Mouse (Mus musculus): ENCODE data around the gene Ulk1. TPM values are rescaled to one million over a fixed set of nuclear protein-coding genes. Genes with fewer than 3 reads are reported as not detected.
A peak's percentile ranks its signal among the peaks of the same experiment; 100 is the strongest.
"Not testable (repeated sequence)": the region's sequence is repeated elsewhere in the genome, so short reads cannot be mapped to it uniquely, and the experiment has no call there.

Ulk1 gene
- polyA plus RNA-seq, 1 experiment from 2014 or later: 8.1 TPM

DNA sequence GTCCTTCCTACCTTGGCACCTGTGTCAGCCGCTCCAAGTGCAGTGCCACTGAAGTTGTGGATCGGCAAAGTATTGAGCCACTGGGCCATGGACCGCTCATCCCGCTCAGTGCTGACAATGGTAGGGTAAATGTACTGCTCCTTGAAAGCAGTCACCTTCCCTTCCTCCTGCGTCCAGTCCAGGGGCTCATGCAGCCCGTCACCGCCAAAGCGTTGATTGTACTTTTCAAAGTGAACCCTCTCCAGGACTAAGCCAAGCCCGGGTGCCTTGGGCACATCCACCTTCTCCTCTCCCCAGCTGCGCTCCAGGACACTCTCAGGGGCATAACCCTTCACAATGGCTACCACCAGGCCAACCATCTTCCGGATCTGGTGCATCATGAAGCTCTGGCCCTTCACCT, 35.4 kb downstream of the Ulk1 start:
- TF ChIP-seq EP300 (IDR thresholded peaks at IDR 0.05; ENCODE audit: low read depth) (no peak), CTCF (IDR thresholded peaks at IDR 0.05; ENCODE audit: low read depth) (no peak)
- no peak for ATAC-seq

DNA sequence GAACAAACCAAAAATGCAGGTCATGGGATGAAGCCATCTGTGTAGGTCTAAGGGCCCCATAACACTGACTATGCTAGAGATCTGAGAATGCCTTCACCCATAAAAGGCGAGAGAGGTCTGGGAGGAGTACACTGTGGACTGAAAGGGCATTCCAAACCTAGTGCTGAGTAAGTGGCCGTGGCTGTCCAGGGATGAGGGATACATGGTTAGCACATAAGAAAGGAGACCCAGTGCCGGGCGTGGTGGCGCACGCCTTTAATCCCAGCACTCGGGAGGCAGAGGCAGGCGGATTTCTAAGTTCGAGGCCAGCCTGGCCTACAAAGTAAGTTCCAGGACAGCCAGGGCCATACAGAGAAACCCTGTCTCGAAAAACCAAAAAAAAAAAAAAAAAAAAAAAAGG, 37.0 kb downstream of the Ulk1 start:
- not testable (repeated sequence) for H3K27me3 ChIP-seq (ENCODE audit: insufficient read depth, low read length); H3K9ac ChIP-seq (replicated peaks); H3K4me2 ChIP-seq (ENCODE audit: low read depth, low read length); ATAC-seq; H3K4me3 ChIP-seq (ENCODE audit: low read depth, low read length); H3K9me3 ChIP-seq (ENCODE audit: low read length); DNase-seq; H3K27ac ChIP-seq (ENCODE audit: low read depth)
- Histone ChIP-seq H3K36me3 (replicated peaks; ENCODE audit: insufficient read depth, low read length) (peaks cover 43% of the 10 kb centered on the region), H3K4me1 (ENCODE audit: insufficient read depth) (peaks cover 14% of the 10 kb centered on the region)
- WGBS (ENCODE audit: insufficient replicate concordance): 86% methylated on average over 10 of the region's 10 CpGs

More for the DNA sequence above, 35.4 kb downstream of the Ulk1 start:
- Histone ChIP-seq H3K27ac (ENCODE audit: low read depth) (no peak overlapping the region), H3K4me3 (ENCODE audit: low read depth, low read length) (no peak overlapping the region), H3K36me3 (replicated peaks; ENCODE audit: insufficient read depth, low read length) (peaks cover 47% of the 10 kb centered on the region), H3K4me1 (ENCODE audit: insufficient read depth) (peaks cover 6% of the 10 kb centered on the region), H3K4me2 (ENCODE audit: low read depth, low read length) (no peak overlapping the region), H3K9ac (replicated peaks) (no peak overlapping the region), H3K27me3 (ENCODE audit: insufficient read depth, low read length) (no peaks in the 10 kb centered on the region), H3K9me3 (ENCODE audit: low read length) (no peaks in the 10 kb centered on the region)
- DNase-seq: no peak
- WGBS (ENCODE audit: insufficient replicate concordance): 94% methylated on average over 11 of the region's 11 CpGs

DNA sequence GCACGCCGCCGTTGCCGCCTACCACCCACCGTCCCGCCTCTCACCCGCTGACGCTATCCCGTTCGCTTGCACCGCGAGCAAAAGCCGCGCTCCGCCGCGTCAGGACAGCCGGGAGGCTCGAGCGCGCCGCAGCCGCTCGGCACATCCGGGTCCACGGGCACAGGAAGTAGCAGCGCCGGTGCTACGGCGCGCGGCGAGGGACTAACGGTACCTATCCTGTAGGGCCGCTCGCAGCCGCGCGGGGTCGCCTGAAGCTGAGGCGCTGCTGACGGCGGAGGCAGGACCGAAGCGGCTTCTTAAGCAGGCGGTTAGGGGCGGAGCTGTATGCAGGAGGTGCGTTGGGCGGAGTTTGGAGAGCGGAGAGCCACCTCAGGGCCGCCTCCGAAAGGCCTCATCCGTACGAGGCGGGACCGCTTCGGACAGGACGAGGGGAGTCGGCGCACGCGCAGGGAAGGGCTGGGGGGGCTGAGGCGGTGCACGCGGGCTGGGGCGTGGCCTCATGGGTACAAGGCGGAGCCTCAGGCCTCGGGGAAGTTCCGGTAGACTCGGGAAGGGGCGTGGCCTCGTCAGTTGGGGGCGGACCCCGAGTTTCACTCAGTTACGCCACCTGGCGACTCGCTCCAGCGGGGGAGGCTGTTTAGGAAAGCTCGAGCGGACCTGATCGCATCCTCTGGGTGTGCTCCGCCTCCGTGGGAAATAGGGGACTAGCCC, 39.3 kb downstream of the Ulk1 start, which contains the start of gene Ep400:
Gene Ep400 (minus strand): TSS at position 270 of the 711 bp plus-strand sequence.
- DNase-seq (peak; percentile 100), ATAC-seq (peak; percentile 94)
- Histone ChIP-seq H3K4me1 (ENCODE audit: insufficient read depth) (peaks cover 18% of the 10 kb centered on the region), H3K27ac (ENCODE audit: low read depth) (peak within 1 kb of the TSS; percentile 98), H3K9ac (replicated peaks) (peak within 1 kb of the TSS; percentile 93), H3K9me3 (ENCODE audit: low read length) (no peaks in the 10 kb centered on the region), H3K4me2 (ENCODE audit: low read depth, low read length) (peak within 1 kb of the TSS; percentile 73), H3K36me3 (replicated peaks; ENCODE audit: insufficient read depth, low read length) (peaks cover 25% of the 10 kb centered on the region), H3K4me3 (ENCODE audit: low read depth, low read length) (peak within 1 kb of the TSS; percentile 95), H3K27me3 (ENCODE audit: insufficient read depth, low read length) (no peaks in the 10 kb centered on the region)
- 1% methylated on average over 83 of the region's 83 CpGs for WGBS (ENCODE audit: insufficient replicate concordance)
- TF ChIP-seq CTCF (IDR thresholded peaks at IDR 0.05; ENCODE audit: low read depth) (peak; percentile 87), EP300 (IDR thresholded peaks at IDR 0.05; ENCODE audit: low read depth) (no peak)

DNA sequence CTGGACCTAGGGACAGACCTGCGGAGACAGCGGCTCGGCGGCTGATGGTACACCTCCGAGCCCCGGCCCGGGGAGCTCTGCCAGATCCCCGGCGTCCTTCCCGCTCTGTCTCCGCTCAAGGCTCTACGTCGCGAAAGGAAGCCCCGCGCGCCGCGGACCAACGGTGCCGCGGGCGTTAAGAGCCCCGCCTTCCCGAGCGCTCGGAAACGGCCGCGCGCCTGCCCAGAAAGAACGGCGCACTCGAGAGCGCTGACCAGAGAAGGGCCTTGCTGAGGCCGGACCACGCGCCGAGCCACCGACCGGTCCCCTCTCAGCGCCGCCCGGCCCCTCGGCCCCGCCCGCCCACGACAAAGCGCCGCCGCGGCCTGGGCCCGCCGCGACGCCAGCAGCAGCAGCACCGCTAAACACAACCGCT, 39.9 kb downstream of the Ulk1 start:
- TF ChIP-seq CTCF (IDR thresholded peaks at IDR 0.05; ENCODE audit: low read depth) (no peak), EP300 (IDR thresholded peaks at IDR 0.05; ENCODE audit: low read depth) (no peak)
- ATAC-seq (peak; percentile 33), DNase-seq (no peak)

DNA sequence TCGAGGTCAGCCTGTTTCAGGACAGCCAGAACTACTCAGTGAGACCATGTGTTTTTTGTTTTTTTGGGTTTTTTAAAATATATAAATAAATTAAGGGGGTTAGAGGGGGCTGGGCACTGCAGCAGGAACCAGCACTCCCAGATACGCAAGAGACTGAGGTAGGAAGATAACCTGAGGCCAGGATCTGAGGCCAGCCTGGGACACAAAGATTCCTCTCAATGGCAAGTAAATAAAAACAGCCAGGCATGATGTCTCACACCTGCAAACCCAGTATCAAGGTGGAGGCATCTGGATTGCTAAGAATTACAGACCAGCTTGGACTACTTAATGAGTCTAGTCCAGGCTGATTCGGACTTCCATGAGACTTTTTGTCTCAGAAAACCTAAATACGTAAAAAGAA, 40.6 kb downstream of the Ulk1 start:
- peak overlapping the region; percentile 95 for H3K4me3 ChIP-seq (ENCODE audit: low read depth, low read length)
- H3K9me3 ChIP-seq (ENCODE audit: low read length): no peaks in the 10 kb centered on the region
- ATAC-seq: no peak
- peaks cover 12% of the 10 kb centered on the region for H3K36me3 ChIP-seq (replicated peaks; ENCODE audit: insufficient read depth, low read length)
- no peaks in the 10 kb centered on the region for H3K27me3 ChIP-seq (ENCODE audit: insufficient read depth, low read length)
- peak overlapping the region; percentile 73 for H3K4me2 ChIP-seq (ENCODE audit: low read depth, low read length)
- DNase-seq: no peak
- WGBS (ENCODE audit: insufficient replicate concordance): 35% methylated on average over 4 of the region's 4 CpGs
- peak overlapping the region; percentile 93 for H3K9ac ChIP-seq (replicated peaks)
- peak overlapping the region; percentile 98 for H3K27ac ChIP-seq (ENCODE audit: low read depth)
- no peak for TF ChIP-seq EP300 (IDR thresholded peaks at IDR 0.05; ENCODE audit: low read depth)
- no peak for TF ChIP-seq CTCF (IDR thresholded peaks at IDR 0.05; ENCODE audit: low read depth)
- peaks cover 23% of the 10 kb centered on the region for H3K4me1 ChIP-seq (ENCODE audit: insufficient read depth)

More for the DNA sequence above, 39.9 kb downstream of the Ulk1 start:
- WGBS (ENCODE audit: insufficient replicate concordance): 0% methylated on average over 40 of the region's 58 CpGs
- Histone ChIP-seq H3K9ac (replicated peaks) (peak overlapping the region; percentile 93), H3K9me3 (ENCODE audit: low read length) (no peaks in the 10 kb centered on the region), H3K27ac (ENCODE audit: low read depth) (peak overlapping the region; percentile 98), H3K36me3 (replicated peaks; ENCODE audit: insufficient read depth, low read length) (peaks cover 19% of the 10 kb centered on the region), H3K4me3 (ENCODE audit: low read depth, low read length) (peak overlapping the region; percentile 95), H3K27me3 (ENCODE audit: insufficient read depth, low read length) (no peaks in the 10 kb centered on the region), H3K4me2 (ENCODE audit: low read depth, low read length) (peak overlapping the region; percentile 73), H3K4me1 (ENCODE audit: insufficient read depth) (peaks cover 18% of the 10 kb centered on the region)

DNA sequence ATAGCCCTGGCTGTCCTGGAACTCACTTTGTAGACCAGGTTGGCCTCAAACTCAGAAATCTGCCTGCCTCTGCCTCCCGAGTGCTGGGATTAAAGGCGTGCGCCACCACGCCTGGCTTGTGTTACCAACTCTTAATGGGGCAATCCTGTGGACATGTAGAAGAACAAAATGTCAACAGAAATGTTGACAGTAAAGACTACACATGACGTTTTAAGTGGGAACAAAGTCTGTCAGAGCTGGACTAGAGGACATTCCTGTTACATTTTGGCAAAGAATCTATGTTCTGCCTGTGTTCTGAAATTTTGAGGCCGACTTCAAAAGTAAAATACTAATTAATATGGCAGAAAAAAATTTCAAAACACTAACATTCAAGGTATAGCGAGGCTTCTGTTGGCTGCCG, 46.0 kb downstream of the Ulk1 start:
- TF ChIP-seq CTCF (IDR thresholded peaks at IDR 0.05; ENCODE audit: low read depth) (no peak), EP300 (IDR thresholded peaks at IDR 0.05; ENCODE audit: low read depth) (peak; percentile 36; the same call in 1 of the 2 replicates)
- no peak overlapping the region for H3K4me3 ChIP-seq (ENCODE audit: low read depth, low read length)
- peak; percentile 92 for ATAC-seq
- H3K27ac ChIP-seq (ENCODE audit: low read depth): peak overlapping the region; percentile 79
- H3K27me3 ChIP-seq (ENCODE audit: insufficient read depth, low read length): no peaks in the 10 kb centered on the region
- peaks cover 17% of the 10 kb centered on the region for H3K4me1 ChIP-seq (ENCODE audit: insufficient read depth)
- H3K4me2 ChIP-seq (ENCODE audit: low read depth, low read length): no peak overlapping the region
- DNase-seq: no peak
- H3K9ac ChIP-seq (replicated peaks): no peak overlapping the region
- WGBS (ENCODE audit: insufficient replicate concordance): 73% methylated on average over 8 of the region's 8 CpGs
- H3K36me3 ChIP-seq (replicated peaks; ENCODE audit: insufficient read depth, low read length): no peaks in the 10 kb centered on the region
- no peaks in the 10 kb centered on the region for H3K9me3 ChIP-seq (ENCODE audit: low read length)
